Mouse (Mus musculus) right cerebral cortex, adult 18-20 months (tissue): Measurements from ENCODE around the gene Cpne5.
"Not testable (repeated sequence)": the region's sequence is repeated elsewhere in the genome, so short reads cannot be mapped to it uniquely, and the experiment has no call there.

Experiments used
- DNase-seq: peaks from one replicate; pipeline ENCODE4 v3.0.0; 2022; ENCODE audit warnings: mixed read lengths

Cpne5 gene

GRCm38 (mm10) chr17:29126561-29126960 is 111.4 kb downstream of the Cpne5 start:
- no peak for DNase-seq

- DNase-seq: no peak
Measured at GRCm38 (mm10) chr17:29123578-29124174, 114.3 kb downstream of the Cpne5 start.

- DNase-seq: no peak
Measured at GRCm38 (mm10) chr17:29122817-29123216, 115.2 kb downstream of the Cpne5 start.

DNA sequence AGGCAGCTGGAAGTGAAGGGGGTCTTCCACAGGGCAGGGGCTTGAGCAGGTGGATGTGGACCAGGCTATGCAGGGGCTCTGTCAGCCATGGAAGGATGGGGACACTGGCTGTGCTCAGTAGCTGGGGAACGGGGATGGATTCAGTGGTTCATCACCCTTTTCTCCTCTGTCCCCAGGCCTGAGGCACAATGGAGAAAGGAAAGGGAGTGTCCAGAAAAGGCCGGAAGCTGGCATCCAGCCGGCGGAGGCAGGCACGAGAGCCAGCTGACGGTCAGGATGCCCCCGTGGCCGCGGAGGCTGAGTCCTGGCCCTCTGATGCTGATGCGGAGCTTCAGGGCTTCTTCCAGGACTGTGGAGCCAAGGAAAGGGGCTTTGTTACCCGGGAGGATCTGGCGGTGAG is 117.3 kb downstream of the Cpne5 start:
- no peak for DNase-seq

DNA sequence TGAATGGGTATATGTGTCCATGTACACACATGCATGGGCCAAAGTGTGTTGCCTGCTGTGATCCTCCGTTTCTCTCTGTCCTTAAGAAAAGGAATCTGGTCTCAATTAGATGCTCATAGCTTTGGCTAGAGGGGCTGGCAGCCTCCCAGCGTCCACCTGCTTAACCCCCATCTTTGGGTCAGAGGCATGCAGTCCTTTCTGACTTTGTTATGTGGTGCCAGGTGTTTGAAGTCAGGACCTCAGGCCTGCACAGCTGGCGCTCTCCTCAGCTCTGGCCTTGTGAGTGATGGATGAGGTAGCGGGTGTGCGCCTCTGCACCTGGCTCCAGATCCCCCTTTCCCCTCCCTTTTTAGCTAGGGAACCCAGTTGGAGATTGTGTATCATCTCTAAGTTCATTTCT is 119.9 kb downstream of the Cpne5 start:
- no peak for DNase-seq

DNA sequence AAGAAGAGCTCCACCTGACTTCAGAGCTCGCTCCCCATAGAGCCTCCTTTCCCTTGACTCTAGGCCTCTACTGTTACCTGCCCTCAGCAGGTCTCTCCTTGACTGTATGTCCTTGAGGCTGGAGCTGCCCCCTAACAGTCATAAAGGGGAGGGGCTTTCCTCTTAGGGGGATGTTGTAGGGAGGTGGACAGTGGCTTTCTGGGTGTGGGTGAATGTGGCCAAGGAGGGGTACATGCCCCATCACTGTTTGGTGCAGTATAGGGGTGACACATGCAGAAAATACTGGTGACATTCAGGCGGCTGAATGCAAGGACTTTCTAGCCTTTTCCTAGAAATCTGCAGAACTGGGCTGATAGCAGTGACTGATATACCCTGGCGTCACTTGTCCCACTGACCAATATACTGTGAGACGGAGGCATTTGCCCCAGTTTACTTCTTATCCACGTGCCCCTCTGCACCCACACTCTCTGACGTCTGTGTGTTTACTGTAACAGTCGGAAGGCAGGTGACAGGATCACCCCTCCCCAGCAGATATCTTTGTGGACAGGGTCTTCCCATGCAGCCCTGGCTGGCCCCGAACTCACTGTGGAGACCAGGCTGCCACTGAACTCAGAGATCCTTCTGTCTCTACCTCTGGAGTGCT is 120.8 kb downstream of the Cpne5 start:
- no peak for DNase-seq

DNA sequence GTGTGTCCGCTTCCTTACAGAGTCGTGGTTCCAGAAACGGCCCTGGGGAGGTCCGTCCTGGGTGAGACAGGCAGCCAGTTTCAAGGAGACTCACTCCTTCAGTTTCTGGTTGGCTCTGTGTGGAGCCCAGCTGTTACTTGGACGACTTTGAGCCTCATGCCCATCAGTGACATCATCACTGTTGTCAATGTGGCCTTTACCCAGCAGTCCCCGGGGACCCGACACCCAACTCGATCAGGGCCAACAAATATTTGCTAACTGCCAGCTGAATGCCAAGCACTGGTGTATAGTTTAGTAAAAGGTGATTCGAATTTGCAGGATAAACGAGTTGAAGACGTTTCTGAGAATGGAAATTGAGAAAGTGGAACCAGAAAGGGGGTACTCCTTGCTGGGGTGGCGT is 121.9 kb downstream of the Cpne5 start:
- DNase-seq: no peak

DNA sequence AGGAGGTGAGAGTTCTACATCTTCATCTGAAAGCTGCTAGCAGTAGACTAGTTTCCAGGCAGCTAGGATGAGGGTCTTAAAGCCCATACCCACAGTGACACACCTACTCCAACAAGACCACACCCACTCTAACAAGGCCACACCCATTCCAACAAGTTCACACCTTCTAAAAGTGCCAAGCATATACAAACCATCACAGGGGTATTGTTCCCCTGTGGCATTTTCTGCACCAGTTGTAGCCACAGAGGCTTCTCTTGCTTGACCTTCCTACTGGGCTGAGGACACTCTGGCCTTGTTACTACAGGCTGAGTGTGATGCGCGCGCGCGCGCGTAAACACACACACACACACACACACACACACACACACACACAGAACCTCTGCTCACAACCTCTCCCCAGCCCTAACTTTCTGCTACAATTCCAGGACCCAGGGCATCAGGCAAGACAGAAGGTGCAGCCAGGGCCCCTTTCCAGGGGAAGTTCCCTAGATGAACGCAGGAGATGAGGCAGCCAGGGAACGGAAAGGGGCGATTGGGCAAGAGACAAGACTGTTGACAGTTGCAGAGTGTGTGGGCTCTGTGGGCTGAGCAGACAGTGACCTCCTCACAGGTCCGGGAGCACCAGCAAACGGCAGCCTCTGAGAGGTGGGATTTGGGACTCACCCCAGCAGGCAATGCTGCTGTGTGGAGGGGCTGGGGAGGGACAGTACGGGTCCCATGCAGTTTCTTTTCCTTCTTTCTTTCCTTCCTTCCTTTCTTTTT is 124.2 kb downstream of the Cpne5 start, which contains the start of gene Rab44:
Rab44 (plus strand) TSS at position 555 of the 762 bp plus-strand sequence.
- DNase-seq: no peak

GRCm38 (mm10) chr17:29111332-29111731 is 126.6 kb downstream of the Cpne5 start:
- DNase-seq: no peak

DNA sequence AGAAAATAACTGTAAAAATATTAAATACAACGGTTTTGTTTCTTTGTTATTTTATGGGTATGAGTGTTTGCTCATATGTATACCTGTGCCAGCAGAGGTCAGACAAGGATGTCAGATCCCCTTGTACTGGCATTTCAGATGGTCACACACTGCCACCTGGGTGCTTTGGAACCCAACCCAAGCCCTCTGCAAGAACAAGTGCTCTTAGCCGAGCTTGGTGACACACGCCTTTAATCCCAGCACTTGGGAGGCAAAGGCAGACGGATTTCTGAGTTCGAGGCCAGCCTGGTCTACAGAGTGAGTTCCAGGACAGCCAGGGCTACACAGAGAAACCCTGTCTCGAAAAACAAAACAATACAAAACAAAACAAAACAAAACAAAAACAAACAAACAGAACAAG is 127.6 kb downstream of the Cpne5 start:
- DNase-seq: not testable (repeated sequence)
